Mouse (Mus musculus) C2C12 (cell line): ENCODE measurements at regions not wholly inside any gene's neighbourhood (a gene's known extent, or its start where the extent isn't known, plus 50 kb on each side); places are given as distances from the start of the nearest gene placed in this dataset.

Experiments
- CTCF ChIP-seq: IDR thresholded peaks from one replicate; pipeline ENCODE4 v1.5.1; 2011; ENCODE audit not compliant: control insufficient read depth, insufficient read depth, insufficient read length
- MAX ChIP-seq: IDR thresholded peaks from one replicate; pipeline ENCODE4 v1.6.1; 2011; ENCODE audit warnings: mild to moderate bottlenecking, control low read depth
- MYOD1 ChIP-seq: IDR thresholded peaks from one replicate; pipeline ENCODE4 v1.6.1; 2011; ENCODE audit warnings: low read depth; ENCODE audit not compliant: control insufficient read depth, insufficient read length
- MYOG ChIP-seq: IDR thresholded peaks from one replicate; pipeline ENCODE4 v1.6.1; 2011; ENCODE audit not compliant: control insufficient read depth, insufficient read length; ENCODE audit errors: extremely low read depth
- USF1 ChIP-seq: IDR thresholded peaks from one replicate; pipeline ENCODE4 v1.6.1; 2011; ENCODE audit warnings: low read depth, mild to moderate bottlenecking, control low read depth, moderate library complexity

GRCm38 (mm10) chr3:15132136-15132535, 200.0 kb downstream of the Gm9733 start:
- TF ChIP-seq CTCF (no peak), MYOD1 (no peak), MYOG (no peak), USF1 (no peak), MAX (no peak)
